Mouse (Mus musculus) telencephalon, adult 2 months (tissue): ENCODE results near the gene Mrpl22.
"Not testable (repeated sequence)": the region's sequence is repeated elsewhere in the genome, so short reads cannot be mapped to it uniquely, and the experiment has no call there.

Source experiments
- DNase-seq: peaks from one replicate; pipeline ENCODE4 v3.0.0-alpha.2; 2011; ENCODE audit warnings: low read depth, low spot score

Mrpl22 gene

DNA sequence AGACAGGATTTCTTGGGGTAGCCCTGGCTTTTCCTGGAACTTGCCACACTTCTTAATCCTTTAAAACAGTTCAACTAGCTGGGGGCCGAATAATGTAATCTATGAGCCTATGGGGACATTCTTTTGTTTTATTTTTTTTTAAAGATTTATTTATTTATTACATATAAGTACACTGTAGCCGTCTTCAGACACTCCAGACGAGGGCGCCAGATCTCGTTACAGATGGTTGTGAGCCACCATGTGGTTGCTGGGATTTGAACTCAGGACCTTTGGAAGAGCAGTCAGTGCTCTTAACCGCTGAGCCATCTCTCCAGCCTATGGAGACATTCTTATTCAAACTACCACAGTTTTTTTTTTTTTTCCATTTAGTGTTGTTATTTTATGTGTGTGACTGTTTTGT, 8.5 kb downstream of the Mrpl22 start:
- not testable (repeated sequence) for DNase-seq

GRCm38 (mm10) chr11:58180756-58181155, 9.3 kb downstream of the Mrpl22 start:
- no peak for DNase-seq

DNA sequence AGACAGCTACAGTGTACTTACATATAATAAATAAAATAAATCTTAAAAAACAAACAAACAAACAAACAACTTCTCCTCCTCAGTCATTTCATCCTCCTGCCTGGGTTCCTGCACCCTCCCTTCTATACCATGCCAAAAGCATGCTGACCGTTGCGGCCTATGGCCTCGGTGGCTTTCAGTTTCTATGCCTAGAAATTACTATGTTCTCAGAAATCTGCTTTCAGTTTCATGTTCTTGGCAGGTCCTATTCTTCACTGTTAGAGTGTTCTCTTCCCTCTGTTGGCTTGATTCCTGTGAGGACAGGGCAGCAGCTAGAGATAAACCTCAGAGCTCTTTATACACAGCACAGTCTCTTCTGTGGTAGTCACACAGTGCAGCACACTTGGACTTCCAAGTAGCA, 12.1 kb downstream of the Mrpl22 start:
- no peak for DNase-seq

DNA sequence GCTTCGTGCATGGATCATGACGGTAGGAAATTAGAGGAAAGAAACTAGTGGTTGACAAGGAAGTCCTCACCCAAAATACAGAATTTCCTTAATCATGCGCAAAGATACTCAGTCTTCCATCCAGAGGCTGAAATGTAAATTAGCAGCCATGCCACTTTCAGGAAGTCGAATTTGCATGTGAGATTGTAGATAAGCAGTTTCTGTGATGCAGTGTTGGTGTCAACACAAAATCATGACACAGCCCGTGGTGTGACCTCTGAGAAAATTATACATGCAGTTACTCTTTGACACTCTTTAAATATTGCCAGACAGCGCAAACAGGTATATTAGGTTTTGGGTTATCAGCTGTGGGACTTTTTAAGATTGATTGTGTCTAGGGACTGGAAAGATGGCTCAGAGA, 18.2 kb downstream of the Mrpl22 start:
- no peak for DNase-seq

- no peak for DNase-seq
Measured at GRCm38 (mm10) chr11:58193326-58193725, 21.9 kb downstream of the Mrpl22 start.

- no peak for DNase-seq
Measured at GRCm38 (mm10) chr11:58193860-58194520, 22.5 kb downstream of the Mrpl22 start.

DNA sequence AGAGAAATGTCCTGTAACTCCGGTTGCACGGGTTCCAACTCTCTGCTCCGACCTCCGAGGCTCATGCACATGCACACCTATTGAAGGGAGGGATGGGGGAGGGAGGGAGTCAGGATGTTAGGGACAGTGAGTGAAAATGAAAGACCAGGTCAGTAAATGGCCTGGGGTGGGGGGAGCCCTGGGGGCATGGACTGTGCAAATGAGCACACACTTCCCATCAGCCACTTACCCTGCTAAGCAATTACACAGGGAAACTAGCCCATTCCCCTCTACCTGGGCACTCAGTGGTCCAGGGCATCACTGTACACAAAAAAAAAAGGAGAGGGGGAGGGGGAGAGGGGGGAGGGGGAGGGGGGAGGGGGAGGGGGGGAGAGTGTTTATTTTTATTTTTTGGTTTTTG, 27.2 kb downstream of the Mrpl22 start:
- no peak for DNase-seq

GRCm38 (mm10) chr11:58199229-58200037, 28.0 kb downstream of the Mrpl22 start, which contains the start of the genes Igtp and Irgm2:
TSS of gene Igtp (plus strand) at chr11:58199556.
TSS of gene Irgm2 (plus strand) at chr11:58199618.
- not testable (repeated sequence) for DNase-seq

- no peak for DNase-seq
Measured at GRCm38 (mm10) chr11:58200226-58200625, 28.8 kb downstream of the Mrpl22 start.

GRCm38 (mm10) chr11:58201052-58201451, 29.6 kb downstream of the Mrpl22 start:
- no peak for DNase-seq

DNA sequence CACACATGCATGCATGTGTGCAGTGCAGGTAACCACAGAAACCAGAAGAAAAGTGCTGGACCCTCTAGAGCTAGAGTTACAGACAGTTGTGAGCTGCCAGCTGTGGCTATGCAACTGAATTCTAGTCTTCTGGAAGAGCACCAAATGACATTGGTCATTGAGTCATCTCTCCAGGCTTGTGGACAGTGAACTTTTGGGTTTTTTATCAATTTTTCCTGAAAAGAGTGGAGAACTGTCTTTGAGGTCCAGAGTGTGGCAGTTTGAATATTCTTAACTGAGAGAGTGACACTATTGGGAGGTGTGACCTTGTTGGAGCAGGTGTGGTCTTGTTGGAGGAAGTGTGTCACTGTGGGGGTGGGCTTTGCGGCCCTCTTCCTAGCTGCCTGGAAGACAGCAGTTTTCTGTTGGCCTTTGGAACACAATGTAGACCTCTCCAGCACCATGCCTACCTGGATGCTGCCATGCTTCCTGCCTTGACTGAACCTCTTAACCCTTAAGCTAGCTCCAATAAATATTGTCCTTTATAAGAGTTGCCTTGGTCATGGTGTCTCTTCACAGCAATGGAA, 38.9 kb downstream of the Mrpl22 start:
- DNase-seq, result no peak

- DNase-seq, result no peak
Measured at GRCm38 (mm10) chr11:58211062-58211681, 39.7 kb downstream of the Mrpl22 start.

GRCm38 (mm10) chr11:58211682-58212067, 40.2 kb downstream of the Mrpl22 start:
- DNase-seq, result no peak

- DNase-seq, result no peak
Measured at GRCm38 (mm10) chr11:58213673-58214342, 42.3 kb downstream of the Mrpl22 start.

GRCm38 (mm10) chr11:58214391-58215048, 43.1 kb downstream of the Mrpl22 start:
- DNase-seq, result no peak

GRCm38 (mm10) chr11:58215049-58215430, 43.6 kb downstream of the Mrpl22 start:
- not testable (repeated sequence) for DNase-seq

DNA sequence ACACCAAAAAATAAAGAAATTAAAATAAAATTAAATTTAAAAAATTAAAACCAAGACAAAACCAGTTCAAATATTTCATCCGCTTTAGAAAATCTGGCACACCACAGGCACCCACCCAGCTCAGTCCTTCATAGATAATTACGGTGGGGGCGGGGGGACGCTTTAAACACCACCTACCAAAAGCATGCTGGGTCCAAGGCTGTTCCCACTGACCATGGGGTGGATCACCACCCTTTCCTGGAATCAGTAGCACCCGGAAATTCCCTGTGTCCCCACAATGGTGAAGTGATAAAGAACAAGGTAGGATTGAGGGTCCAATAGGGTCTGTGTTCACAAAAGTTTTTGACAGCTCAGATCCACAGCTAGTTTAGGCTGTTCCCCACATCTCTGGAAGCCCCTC, 44.4 kb downstream of the Mrpl22 start:
- DNase-seq, result no peak

GRCm38 (mm10) chr11:58216823-58217222, 45.4 kb downstream of the Mrpl22 start:
- no peak for DNase-seq

DNA sequence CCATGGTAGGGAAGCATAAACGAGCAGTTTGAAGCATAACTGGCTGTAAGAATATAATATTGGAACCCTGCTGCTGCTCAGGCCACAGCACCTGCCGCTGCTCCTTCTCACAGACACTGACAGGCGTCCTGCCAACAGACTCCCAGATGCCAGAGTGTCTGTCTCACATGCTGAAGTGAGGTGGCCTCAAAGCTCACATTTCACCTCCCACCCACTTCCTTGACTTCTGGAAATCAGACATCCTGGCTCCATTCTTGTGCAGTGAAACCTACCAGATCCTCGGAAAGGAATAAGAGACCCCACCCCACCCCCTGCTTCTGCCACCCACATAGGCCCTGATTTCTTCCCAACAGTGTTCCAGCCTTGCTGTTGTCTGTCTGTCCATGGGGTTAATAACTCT, 52.3 kb downstream of the Mrpl22 start:
- no peak for DNase-seq

GRCm38 (mm10) chr11:58224313-58224712, 52.9 kb downstream of the Mrpl22 start:
- peak; percentile 12 for DNase-seq

- DNase-seq, result not testable (repeated sequence)
Measured at GRCm38 (mm10) chr11:58224872-58225271, 53.4 kb downstream of the Mrpl22 start.
